Mouse (Mus musculus) embryo, embryonic 10.5 days (tissue): ENCODE measurements at regions not wholly inside any gene's neighbourhood (a gene's known extent, or its start where the extent isn't known, plus 50 kb on each side); places are given as distances from the start of the nearest gene placed in this dataset.
"Not testable (repeated sequence)": the region's sequence is repeated elsewhere in the genome, so short reads cannot be mapped to it uniquely, and the experiment has no call there.

ENCODE experiments used
- DNase-seq: peaks from one replicate; pipeline ENCODE4 v3.0.0-alpha.2; 2015; ENCODE audit warnings: low spot score

GRCm38 (mm10) chr12:71526623-71527022, 216.9 kb downstream of the Dact1 start:
- DNase-seq, result peak; percentile 23

- DNase-seq, result no peak
Measured at GRCm38 (mm10) chr12:71532161-71532560, 222.5 kb downstream of the Dact1 start.

- DNase-seq, result peak; percentile 56
Measured at GRCm38 (mm10) chr12:71532708-71533450, 223.2 kb downstream of the Dact1 start.

GRCm38 (mm10) chr12:71533701-71534100, 224.0 kb downstream of the Dact1 start:
- no peak for DNase-seq

- DNase-seq, result no peak
Measured at GRCm38 (mm10) chr12:71534199-71534598, 224.5 kb downstream of the Dact1 start.

- no peak for DNase-seq
Measured at GRCm38 (mm10) chr12:71535251-71535650, 225.6 kb downstream of the Dact1 start.

- DNase-seq, result not testable (repeated sequence)
Measured at GRCm38 (mm10) chr12:71535831-71536230, 226.1 kb downstream of the Dact1 start.

GRCm38 (mm10) chr12:71538691-71539090, 229.0 kb downstream of the Dact1 start:
- DNase-seq, result no peak

GRCm38 (mm10) chr12:71540279-71540678, 230.6 kb downstream of the Dact1 start:
- DNase-seq, result no peak

GRCm38 (mm10) chr12:71541961-71542360, 232.3 kb downstream of the Dact1 start:
- DNase-seq, result no peak

- DNase-seq, result no peak
Measured at GRCm38 (mm10) chr12:71543571-71544119, 234.0 kb downstream of the Dact1 start.

GRCm38 (mm10) chr12:71544401-71545159, 234.9 kb downstream of the Dact1 start:
- peak; percentile 48 for DNase-seq

GRCm38 (mm10) chr12:71546523-71547265, 237.0 kb downstream of the Dact1 start:
- DNase-seq, result no peak

GRCm38 (mm10) chr12:71549336-71549735, 239.7 kb downstream of the Dact1 start:
- no peak for DNase-seq

- DNase-seq, result no peak
Measured at GRCm38 (mm10) chr12:71554212-71554611, 244.5 kb downstream of the Dact1 start.

- no peak for DNase-seq
Measured at GRCm38 (mm10) chr12:71561259-71561658, 251.6 kb downstream of the Dact1 start.

- DNase-seq, result no peak
Measured at GRCm38 (mm10) chr12:71561918-71562572, 252.4 kb downstream of the Dact1 start.

GRCm38 (mm10) chr12:71563219-71563618, 253.5 kb downstream of the Dact1 start:
- DNase-seq, result no peak

GRCm38 (mm10) chr12:71566371-71566770, 256.7 kb downstream of the Dact1 start:
- DNase-seq, result no peak

- no peak for DNase-seq
Measured at GRCm38 (mm10) chr12:71568251-71568650, 258.6 kb downstream of the Dact1 start.

GRCm38 (mm10) chr12:71568880-71569390, 259.3 kb downstream of the Dact1 start:
- no peak for DNase-seq

- peak; percentile 57 for DNase-seq
Measured at GRCm38 (mm10) chr12:71569662-71570061, 260.0 kb downstream of the Dact1 start.
